Comparison of ENCODE assay signal across 8 mouse cellular contexts in genomic region chr3:107759929-107760581, GRCm38 (mm10). TPM values are rescaled to one million over a fixed set of nuclear protein-coding genes. Genes with fewer than 3 reads are reported as not detected.
DNase-seq lines count a peak whose midpoint lies in the region; ATAC-seq and TF ChIP-seq lines count a peak whose summit lies in the region.

Gene Csf1 (minus strand): TSS chr3:107760469.

- H3K79me2 ChIP-seq in MEL (ENCODE audit: control insufficient read depth, insufficient read depth, low read length, poor library complexity): no peaks in the 10 kb centered on the region; the same call in 1 of the 2 replicates

- under 1% methylated on average over 55 of the region's 56 CpGs for WGBS in hindbrain, embryonic 11.5 days

- no peaks in the 10 kb centered on the region; a peak in 1 of 4 replicates for H3K36me3 ChIP-seq in MEL (ENCODE audit: control insufficient read depth in 1 of 2, insufficient read depth in 2 of 2, low read length in 2 of 2)
- no peaks in the 10 kb centered on the region for H3K36me3 ChIP-seq in hindbrain, embryonic 11.5 days (ENCODE audit: control insufficient read depth, insufficient read depth, low read length)

- TF ChIP-seq CTCF in MEL (IDR thresholded peaks at IDR 0.05 in 2 of 3, conservative IDR thresholded peaks at IDR 0.05 in 1 of 3; ENCODE audit: control insufficient read depth in 1 of 3, insufficient read depth in 1 of 3, low read depth in 2 of 3, low read length in 3 of 3, poor library complexity in 1 of 3, severe bottlenecking in 1 of 3): no peak; a peak in 1 of 6 replicates

- peaks cover 17 to 18% of the 10 kb centered on the region in 2 experiments for H3K27me3 ChIP-seq in MEL (ENCODE audit: control insufficient read depth in 1 of 2, insufficient read depth in 2 of 2, low read length in 2 of 2)
- no peaks in the 10 kb centered on the region for H3K27me3 ChIP-seq in hindbrain, embryonic 11.5 days (ENCODE audit: control insufficient read depth, insufficient read depth, low read length)

- peak; percentile 60 for DNase-seq in MEL (ENCODE audit: low read depth, low spot score)
- DNase-seq in cerebellum, adult 8-10 months: peak; percentile 74
- DNase-seq in frontal cortex, postnatal 10 days (ENCODE audit: low spot score in 2 of 2): peak; percentile 63 to 73
- DNase-seq in hindbrain, embryonic 11.5 days (ENCODE audit: low spot score): peak; percentile 79
- DNase-seq in layer of hippocampus, postnatal 10 days (ENCODE audit: low spot score in 2 of 2): peak; percentile 67 to 80
- DNase-seq in lung, postnatal 10 days: peak; percentile 92
- DNase-seq in ovary, postnatal 36 days (ENCODE audit: low spot score): peak; percentile 81
- peak; percentile 43 for DNase-seq in thymus, postnatal 25 days

- no peak for TF ChIP-seq RAD21 in MEL (IDR thresholded peaks at IDR 0.05; ENCODE audit: low read depth, low read length)

- no peaks in the 10 kb centered on the region for H3K9me3 ChIP-seq in MEL (replicated peaks; ENCODE audit: insufficient read depth, low read length)
- H3K9me3 ChIP-seq in hindbrain, embryonic 11.5 days (ENCODE audit: control insufficient read depth, low read length): no peaks in the 10 kb centered on the region

- H3K4me3 ChIP-seq in MEL (ENCODE audit: control insufficient read depth in 1 of 2, insufficient read depth in 1 of 2, low read depth in 2 of 2, low read length in 2 of 2): peak within 1 kb of the TSS; percentile 72 to 79
- peak within 1 kb of the TSS; percentile 54 for H3K4me3 ChIP-seq in hindbrain, embryonic 11.5 days (ENCODE audit: low read depth, low read length)

- TF ChIP-seq EP300 in MEL (IDR thresholded peaks at IDR 0.05; ENCODE audit: low read depth in 1 of 2, low read length in 2 of 2): no peak

- peaks cover 0 to 7% of the 10 kb centered on the region in 2 experiments; a peak in 2 of 4 replicates for H3K4me1 ChIP-seq in MEL (ENCODE audit: control insufficient read depth in 1 of 2, insufficient read depth in 2 of 2, low read length in 2 of 2)
- H3K4me1 ChIP-seq in hindbrain, embryonic 11.5 days (replicated peaks; ENCODE audit: control insufficient read depth, insufficient read depth, low read length): no peaks in the 10 kb centered on the region; the same call in 1 of the 2 replicates

- no peak within 1 kb of the TSS for H3K27ac ChIP-seq in MEL (ENCODE audit: control insufficient read depth, low read depth, low read length)
- peak within 1 kb of the TSS; percentile 63; the same call in 1 of the 2 replicates for H3K27ac ChIP-seq in hindbrain, embryonic 11.5 days (ENCODE audit: low read depth, low read length)

- ATAC-seq in hindbrain, embryonic 11.5 days (ENCODE audit: low FRiP score): peak; percentile 88

- peak within 1 kb of the TSS; percentile 90 for H3K4me2 ChIP-seq in hindbrain, embryonic 11.5 days (replicated peaks; ENCODE audit: low read depth, low read length)

- TF ChIP-seq POLR2A in MEL (IDR thresholded peaks at IDR 0.05; ENCODE audit: control insufficient read depth in 1 of 2, insufficient read depth in 1 of 2, low read depth in 1 of 2, low read length in 2 of 2, poor library complexity in 1 of 2): no peak

- H3K9ac ChIP-seq in MEL (ENCODE audit: control insufficient read depth, low read depth, low read length, poor library complexity, severe bottlenecking): peak within 1 kb of the TSS; percentile 71
- peak within 1 kb of the TSS; percentile 82 for H3K9ac ChIP-seq in hindbrain, embryonic 11.5 days (ENCODE audit: low read depth, low read length)

TF ChIP-seq in MEL, 35 proteins besides CTCF, POLR2A, EP300 and RAD21:
- TF ChIP-seq ELF1 (IDR thresholded peaks at IDR 0.05; ENCODE audit: low read depth, low read length) (no peak), POLR2AphosphoS5 (IDR thresholded peaks at IDR 0.05; ENCODE audit: borderline replicate concordance, low read depth, low read length) (no peak), MYB (IDR thresholded peaks at IDR 0.05; ENCODE audit: low read depth, low read length) (no peak), MAX (IDR thresholded peaks at IDR 0.05; ENCODE audit: low read length) (peak; percentile 55), MAZ (IDR thresholded peaks at IDR 0.05; ENCODE audit: low read depth, low read length) (no peak), E2F4 (IDR thresholded peaks at IDR 0.05; ENCODE audit: borderline replicate concordance, low read depth, low read length) (no peak), UBTF (IDR thresholded peaks at IDR 0.05; ENCODE audit: borderline replicate concordance, insufficient read depth, low read depth, low read length) (peak; percentile 93; the same call in 1 of the 2 replicates), KAT2A (conservative IDR thresholded peaks at IDR 0.05; ENCODE audit: low read depth, low read length) (no peak)

RNA-seq across cellular contexts. Expression of gene Csf1, which starts in this region (rescaled TPM):
- total RNA-seq in MEL (2012; rRNA removed): 0.10 and 0.12 TPM in 2 replicates
- under 1 TPM in 1 of 2 experiments, not detected in 1; 0.19 TPM for polyA plus RNA-seq in MEL (2012; ENCODE audit: insufficient read depth in 1 of 2, insufficient read length in 2 of 2, low read depth in 1 of 2, low replicate concordance in 2 of 2, missing spikeins in 1 of 2)
- polyA plus RNA-seq in hindbrain, embryonic 11.5 days (2014; fragmentation: Nextera tagmentation; extraction: Ambion mirVana): 5.3 and 6.0 TPM in 2 replicates
- 10 to 100 TPM; 12.8 to 12.9 TPM for total RNA-seq in layer of hippocampus, postnatal 10 days (2021)

Comparison
In these comparisons a context has a peak if more than half of its experiments do, and no peak if none do; other contexts are left out.
1. RNA of gene Csf1 (total RNA-seq): 12.8 to 12.9 TPM in layer of hippocampus, postnatal 10 days; 0.10 to 0.12 TPM in MEL; every median in the first group is over 10 times any median in the second.
2. Peak in DNase-seq, H3K4me3 ChIP-seq and H3K9ac ChIP-seq in MEL; RNA of the gene not detected or under 1 TPM.
3. Peak in every context shown above with its lines, with median percentiles within 50 percentile points of each other: DNase-seq.